Mouse (Mus musculus) liver, embryonic 11.5 days (tissue): ENCODE data around the gene Trpc5. TPM values are rescaled to one million over a fixed set of nuclear protein-coding genes. Genes with fewer than 3 reads are reported as not detected.

Source experiments
- ATAC-seq: fragments of 200-750 bp; cut with Nextera tagmentation; replicated peaks from 2 replicates; pipeline ENCODE4 v1.8.0; 2017; ENCODE audit warnings: moderate number of reproducible peaks, mild to moderate bottlenecking, moderate TSS enrichment, moderate library complexity; ENCODE audit not compliant: low FRiP score
- DNase-seq: peaks from one replicate; pipeline ENCODE4 v3.0.0-alpha.2; 2017; ENCODE audit warnings: low spot score
- H3K27ac ChIP-seq: fragments of 300-500 bp; sonication (generic); 2 replicates; pipeline ENCODE4 v1.5.1; 2014; ENCODE audit warnings: mild to moderate bottlenecking, low read depth, low read length, control low read depth
- H3K27me3 ChIP-seq: fragments of 300-500 bp; sonication (generic); replicated peaks from 2 replicates; pipeline ENCODE4 v1.6.1; 2014; ENCODE audit warnings: low read length, mixed read lengths; ENCODE audit not compliant: control insufficient read depth, insufficient read depth
- H3K36me3 ChIP-seq: fragments of 300-500 bp; sonication (generic); 2 replicates; pipeline ENCODE4 v1.6.1; 2014; ENCODE audit warnings: mild to moderate bottlenecking, low read length, moderate library complexity, mixed read lengths; ENCODE audit not compliant: control insufficient read depth, insufficient read depth
- H3K4me1 ChIP-seq: fragments of 300-500 bp; sonication (generic); replicated peaks from 2 replicates; pipeline ENCODE4 v1.6.1; 2014; ENCODE audit warnings: low read length, mixed read lengths; ENCODE audit not compliant: control insufficient read depth, insufficient read depth
- H3K4me2 ChIP-seq: fragments of 300-500 bp; sonication (generic); 2 replicates; pipeline ENCODE4 v1.6.1; 2014; ENCODE audit warnings: mild to moderate bottlenecking, control low read depth, moderate library complexity
- H3K4me3 ChIP-seq: fragments of 300-500 bp; sonication (generic); 2 replicates; pipeline ENCODE4 v1.5.1; 2014; ENCODE audit warnings: low read depth, low read length, control low read depth
- H3K9ac ChIP-seq: fragments of 300-500 bp; sonication (generic); 2 replicates; pipeline ENCODE4 v1.6.1; 2014; ENCODE audit warnings: low read depth, low read length, control low read depth
- H3K9me3 ChIP-seq: fragments of 300-500 bp; sonication (generic); 2 replicates; pipeline ENCODE4 v1.6.1; 2016; ENCODE audit warnings: low read length, inconsistent platforms, mixed read lengths; ENCODE audit not compliant: control insufficient read depth
- WGBS: fragments of 180-500 bp; shearing (Covaris S2); extraction: QIAGEN DNeasy Blood & Tissue Kit; methylation state at CpG from one replicate; pipeline ENCODE4 v1.1.7; 2014; 5-methylcytosine and 5-hydroxymethylcytosine counted together
- polyA plus RNA-seq: library from polyadenylated mRNA; unstranded; fragments of >200 nt; fragmentation: Nextera tagmentation; extraction: Ambion mirVana; gene quantifications from 2 replicates; pipeline ENCODE4 v1.2.1, GENCODE M21; 2014

Gene Trpc5
- polyA plus RNA-seq, 1 experiment from 2014 or later: 0.08 TPM

DNA sequence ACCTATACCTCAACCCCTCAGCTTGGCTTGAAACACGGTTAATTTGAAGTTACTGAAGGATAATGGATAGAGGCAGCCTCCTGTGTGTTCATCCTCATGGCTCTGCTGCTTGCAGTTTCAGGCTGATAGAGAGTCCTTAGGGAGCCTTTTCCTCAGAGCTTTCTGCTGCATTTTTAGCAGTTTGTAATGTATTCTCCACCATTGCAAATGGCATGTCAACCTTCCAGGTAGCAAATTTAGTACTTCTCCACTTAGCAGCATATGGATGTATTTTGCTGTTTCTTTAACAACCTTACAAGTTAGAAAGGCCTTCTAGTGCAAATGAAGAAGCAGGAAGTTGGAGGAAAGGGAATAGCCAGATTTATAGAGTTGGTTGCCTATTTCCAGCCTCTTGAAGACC, 267.7 kb downstream of the Trpc5 start:
- Histone ChIP-seq H3K4me3 (no peak overlapping the region), H3K27me3 (no peaks in the 10 kb centered on the region), H3K4me2 (no peak overlapping the region), H3K9ac (no peak overlapping the region), H3K27ac (no peak overlapping the region), H3K36me3 (no peaks in the 10 kb centered on the region), H3K9me3 (no peaks in the 10 kb centered on the region), H3K4me1 (no peaks in the 10 kb centered on the region)
- ATAC-seq (no peak), DNase-seq (no peak)
- 41% methylated on average over 1 of the region's 1 CpGs for WGBS

DNA sequence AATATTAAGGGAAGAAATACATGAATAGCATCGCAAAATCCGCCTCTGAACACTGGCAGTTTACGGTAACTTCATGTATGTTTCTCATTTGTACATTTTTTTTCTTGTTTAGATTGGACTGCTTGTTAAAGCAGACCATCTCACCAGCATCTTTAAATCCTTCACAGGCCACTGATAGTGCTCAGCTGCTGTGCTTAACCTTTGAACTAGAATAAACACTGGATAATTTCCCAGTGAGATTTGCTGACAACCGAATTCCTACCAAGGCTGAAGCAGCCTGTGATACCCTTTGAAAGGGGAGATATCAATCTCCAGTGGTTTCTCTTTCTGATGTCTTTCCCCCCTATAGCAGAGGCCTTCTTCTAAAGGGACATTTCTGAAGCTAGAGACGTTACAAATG, 279.9 kb downstream of the Trpc5 start:
- H3K4me2 ChIP-seq: no peak overlapping the region
- WGBS: 61% methylated on average over 5 of the region's 5 CpGs
- no peak overlapping the region for H3K4me3 ChIP-seq
- no peak overlapping the region for H3K9ac ChIP-seq
- H3K27me3 ChIP-seq: no peaks in the 10 kb centered on the region
- no peaks in the 10 kb centered on the region for H3K4me1 ChIP-seq
- ATAC-seq: no peak
- no peak for DNase-seq
- no peak overlapping the region for H3K27ac ChIP-seq
- no peaks in the 10 kb centered on the region for H3K36me3 ChIP-seq
- no peaks in the 10 kb centered on the region for H3K9me3 ChIP-seq

DNA sequence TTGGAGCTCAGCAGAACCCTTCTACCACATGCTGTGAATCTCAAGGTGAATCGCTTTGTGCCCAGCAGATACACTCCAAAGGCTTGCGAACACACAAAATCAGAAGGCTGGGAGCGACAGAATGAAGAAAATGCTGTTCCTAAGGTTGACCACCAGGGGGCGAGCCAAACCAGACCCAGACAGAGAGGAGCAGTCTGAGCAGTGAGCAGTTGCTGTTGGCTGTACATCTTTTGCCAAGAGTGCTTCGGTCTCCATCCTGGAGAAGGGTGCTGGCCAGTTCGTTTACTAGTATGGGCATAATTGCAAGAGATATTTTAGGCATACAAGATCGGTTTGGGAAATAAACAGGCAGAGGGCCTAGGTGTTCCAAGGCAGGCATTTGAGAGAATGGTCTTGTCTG, 284.5 kb downstream of the Trpc5 start:
- H3K4me2 ChIP-seq: no peak overlapping the region
- DNase-seq: peak; percentile 48
- no peaks in the 10 kb centered on the region for H3K36me3 ChIP-seq
- no peak overlapping the region for H3K27ac ChIP-seq
- ATAC-seq: no peak
- WGBS: 38% methylated on average over 7 of the region's 7 CpGs
- no peak overlapping the region for H3K9ac ChIP-seq
- no peaks in the 10 kb centered on the region for H3K27me3 ChIP-seq
- no peaks in the 10 kb centered on the region for H3K4me1 ChIP-seq
- H3K9me3 ChIP-seq: no peaks in the 10 kb centered on the region
- no peak overlapping the region for H3K4me3 ChIP-seq

DNA sequence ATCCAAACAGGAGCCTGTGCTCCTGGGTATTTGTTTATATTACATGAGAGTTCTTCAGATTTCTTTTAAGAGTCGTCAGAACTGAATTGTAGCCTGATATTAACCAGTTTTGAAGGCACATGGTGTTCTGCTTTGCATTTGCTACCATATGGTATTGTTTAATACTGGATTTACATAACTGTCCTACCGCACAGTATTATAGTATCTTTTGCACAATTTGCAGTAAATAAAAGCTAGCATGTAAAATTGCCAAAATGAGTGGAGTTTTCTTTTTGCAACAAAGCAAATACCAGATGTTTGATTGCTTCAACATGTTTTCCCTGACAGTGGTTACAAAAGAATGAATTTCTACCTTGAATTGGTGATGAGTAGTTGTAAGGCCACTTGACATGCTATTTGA, 313.8 kb downstream of the Trpc5 start:
- DNase-seq: no peak
- Histone ChIP-seq H3K4me1 (no peaks in the 10 kb centered on the region), H3K27ac (no peak overlapping the region), H3K4me2 (no peak overlapping the region), H3K9ac (no peak overlapping the region), H3K36me3 (peaks cover 2% of the 10 kb centered on the region; the same call in 1 of the 2 replicates), H3K27me3 (no peaks in the 10 kb centered on the region), H3K9me3 (no peaks in the 10 kb centered on the region), H3K4me3 (no peak overlapping the region)
- WGBS: 77% methylated on average over 2 of the region's 2 CpGs
- no peak for ATAC-seq

DNA sequence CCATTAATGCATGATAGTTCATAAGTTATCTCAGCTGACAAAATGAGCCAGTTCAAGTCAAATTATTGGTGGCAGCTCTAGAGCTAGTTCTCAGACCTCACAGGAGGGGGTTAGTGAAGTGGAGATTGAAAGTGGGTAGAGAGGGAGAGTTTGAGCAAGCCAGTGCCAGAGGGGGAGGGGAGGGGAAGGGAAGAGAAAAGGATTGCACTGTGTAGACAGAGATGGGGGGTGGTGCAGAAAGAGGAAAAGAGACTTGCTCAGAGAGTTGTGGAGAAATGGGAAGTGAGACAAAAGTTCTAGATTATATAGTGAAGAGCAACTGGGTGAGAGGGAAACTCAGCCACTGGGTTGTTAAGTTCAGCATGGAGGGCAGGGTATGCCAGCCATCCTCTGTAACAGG, 349.6 kb downstream of the Trpc5 start:
- Histone ChIP-seq H3K27me3 (no peaks in the 10 kb centered on the region), H3K9ac (no peak overlapping the region), H3K36me3 (no peaks in the 10 kb centered on the region), H3K4me1 (no peaks in the 10 kb centered on the region), H3K27ac (no peak overlapping the region), H3K4me3 (no peak overlapping the region), H3K4me2 (no peak overlapping the region), H3K9me3 (no peaks in the 10 kb centered on the region)
- no peak for ATAC-seq
- DNase-seq: no peak

DNA sequence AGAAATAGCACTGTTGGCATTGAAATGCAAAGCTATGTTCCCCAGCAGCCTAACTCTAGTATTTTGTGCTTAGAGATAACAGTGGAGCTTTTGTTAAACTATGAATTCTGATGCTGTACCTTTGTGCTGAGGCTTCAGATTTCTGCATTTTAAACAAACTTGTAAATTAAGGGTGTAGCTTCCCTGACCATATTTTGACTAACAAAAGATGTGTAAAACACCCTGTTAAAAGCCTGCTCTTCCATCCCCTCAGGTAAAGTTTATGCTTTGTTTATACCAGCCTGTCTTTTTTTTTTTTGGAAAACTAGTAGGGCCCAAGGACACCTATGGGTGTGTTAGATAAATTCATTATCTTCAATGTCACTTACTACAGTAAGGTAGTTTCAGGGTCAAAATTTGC, 350.0 kb downstream of the Trpc5 start:
- H3K4me2 ChIP-seq: no peak overlapping the region
- no peak overlapping the region for H3K4me3 ChIP-seq
- no peaks in the 10 kb centered on the region for H3K27me3 ChIP-seq
- H3K4me1 ChIP-seq: no peaks in the 10 kb centered on the region
- no peak for DNase-seq
- H3K27ac ChIP-seq: no peak overlapping the region
- H3K9me3 ChIP-seq: no peaks in the 10 kb centered on the region
- no peaks in the 10 kb centered on the region for H3K36me3 ChIP-seq
- no peak for ATAC-seq
- H3K9ac ChIP-seq: no peak overlapping the region

DNA sequence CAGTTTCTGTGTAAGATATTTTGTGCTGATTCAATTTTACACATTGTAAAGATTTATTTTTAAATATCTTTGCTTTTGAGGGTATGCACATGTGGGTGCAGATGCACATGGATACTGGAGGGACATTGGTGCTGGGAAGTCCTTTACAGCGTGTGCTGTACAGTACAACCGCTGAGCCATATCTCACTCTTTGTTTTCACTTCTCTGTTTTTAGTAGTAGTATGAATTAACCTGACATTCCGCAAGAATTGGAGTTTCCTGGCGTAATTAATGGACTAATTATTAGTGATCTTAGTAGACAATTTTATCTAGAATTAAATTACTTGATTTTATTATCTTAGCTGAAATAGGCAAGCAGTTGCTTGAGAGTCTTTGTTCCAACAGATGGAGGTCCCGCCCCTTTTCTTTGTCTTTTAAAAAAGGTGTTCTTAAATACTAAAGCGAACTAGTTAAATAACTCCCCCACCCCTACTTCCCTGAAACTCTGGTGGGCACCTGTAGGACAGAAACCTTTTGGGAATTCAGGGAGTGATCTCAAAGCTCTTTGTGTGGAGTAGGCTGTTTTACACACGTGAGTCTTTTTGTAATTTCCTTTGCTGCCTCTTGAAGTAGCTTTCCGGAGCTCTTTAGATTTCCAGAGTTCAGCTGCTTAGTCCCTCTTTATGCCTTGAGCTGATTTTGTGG, 352.5 kb downstream of the Trpc5 start:
- 69% methylated on average over 8 of the region's 8 CpGs for WGBS
- Histone ChIP-seq H3K4me1 (no peaks in the 10 kb centered on the region), H3K36me3 (no peaks in the 10 kb centered on the region)

More for the DNA sequence above, 352.5 kb downstream of the Trpc5 start:
- Histone ChIP-seq H3K9me3 (no peaks in the 10 kb centered on the region), H3K9ac (no peak overlapping the region), H3K4me2 (no peak overlapping the region), H3K4me3 (no peak overlapping the region), H3K27me3 (no peaks in the 10 kb centered on the region), H3K27ac (no peak overlapping the region)
- ATAC-seq: no peak
- DNase-seq: no peak

Other genes starting within 250 kb of the Trpc5 start
- 0.04 and 0.05 TPM in 2 replicates for gene Trpc5os, start 231.6 kb downstream of the Trpc5 start, polyA plus RNA-seq
- gene Rtl4, start 727 bp upstream of the Trpc5 start, polyA plus RNA-seq: 0.67 and 0.73 TPM in 2 replicates